Mouse (Mus musculus) forebrain, embryonic 16.5 days (tissue): ENCODE results near the gene Dusp5. TPM values are rescaled to one million over a fixed set of nuclear protein-coding genes. Genes with fewer than 3 reads are reported as not detected.
"Not testable (repeated sequence)": the region's sequence is repeated elsewhere in the genome, so short reads cannot be mapped to it uniquely, and the experiment has no call there.

Source experiments
- ATAC-seq: fragments of 200-750 bp; cut with Nextera tagmentation; 2 replicates; pipeline ENCODE4 v1.8.0; 2017; ENCODE audit warnings: mild to moderate bottlenecking, moderate library complexity
- H3K27ac ChIP-seq: fragments of 300-500 bp; sonication (generic); 2 replicates; pipeline ENCODE4 v1.5.1; 2014; ENCODE audit warnings: low read length, control low read depth
- H3K27me3 ChIP-seq: fragments of 300-500 bp; sonication (generic); replicated peaks from 2 replicates; pipeline ENCODE4 v1.6.1; 2014; ENCODE audit warnings: low read length; ENCODE audit not compliant: control insufficient read depth, insufficient read depth
- H3K36me3 ChIP-seq: fragments of 300-500 bp; sonication (generic); 2 replicates; pipeline ENCODE4 v1.6.1; 2014; ENCODE audit not compliant: control insufficient read depth, insufficient read depth
- H3K4me1 ChIP-seq: fragments of 300-500 bp; sonication (generic); replicated peaks from 2 replicates; pipeline ENCODE4 v1.6.1; 2014; ENCODE audit warnings: low read length; ENCODE audit not compliant: control insufficient read depth, insufficient read depth
- H3K4me2 ChIP-seq: fragments of 300-500 bp; sonication (generic); 2 replicates; pipeline ENCODE4 v1.6.1; 2014; ENCODE audit warnings: mild to moderate bottlenecking, low read length, control low read depth
- H3K4me3 ChIP-seq: fragments of 300-500 bp; sonication (generic); replicated peaks from 2 replicates; pipeline ENCODE4 v1.5.1; 2014; ENCODE audit warnings: mild to moderate bottlenecking, low read length, control low read depth
- H3K9ac ChIP-seq: fragments of 300-500 bp; sonication (generic); replicated peaks from 2 replicates; pipeline ENCODE4 v1.6.1; 2014; ENCODE audit warnings: low read depth, low read length, control low read depth
- H3K9me3 ChIP-seq: fragments of 300-500 bp; sonication (generic); 2 replicates; pipeline ENCODE4 v1.6.1; 2016; ENCODE audit warnings: low read length; ENCODE audit not compliant: control insufficient read depth
- WGBS: fragments of 180-500 bp; shearing (Covaris S2); extraction: QIAGEN DNeasy Blood & Tissue Kit; methylation state at CpG from one replicate; pipeline ENCODE4 v1.1.7; 2014; 5-methylcytosine and 5-hydroxymethylcytosine counted together
- polyA plus RNA-seq: library from polyadenylated mRNA; unstranded; fragments of >200 nt; fragmentation: Nextera tagmentation; extraction: Ambion mirVana; gene quantifications from 2 replicates; pipeline ENCODE4 v1.2.1, GENCODE M21; 2015

Dusp5 gene
- polyA plus RNA-seq, 1 experiment from 2014 or later: 3.9 TPM

DNA sequence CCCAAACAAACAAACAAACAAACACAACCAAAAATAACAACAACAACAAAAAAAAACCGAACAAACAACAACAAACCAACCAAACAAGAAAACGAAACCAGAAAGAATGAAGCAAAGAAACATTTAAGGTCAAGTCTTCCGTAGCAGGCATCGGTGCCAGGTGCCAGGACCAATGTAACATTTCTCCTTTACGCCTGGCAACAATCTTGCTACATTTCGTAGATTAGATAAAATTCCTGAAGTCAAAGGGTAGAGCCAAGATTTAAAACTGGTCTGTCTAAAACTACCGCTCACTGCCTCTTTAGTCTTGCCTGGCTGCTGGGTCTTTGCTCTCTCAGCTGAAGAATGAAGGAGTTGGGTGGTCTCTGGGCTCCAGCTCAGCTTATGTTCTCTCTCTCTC, 47.2 kb downstream of the Dusp5 start:
- H3K36me3 ChIP-seq: no peaks in the 10 kb centered on the region
- H3K27me3 ChIP-seq: no peaks in the 10 kb centered on the region
- H3K9ac ChIP-seq: no peak overlapping the region
- H3K4me2 ChIP-seq: no peak overlapping the region
- no peak for ATAC-seq
- WGBS: 85% methylated on average over 7 of the region's 7 CpGs
- no peak overlapping the region for H3K27ac ChIP-seq
- H3K4me1 ChIP-seq: peaks cover 2% of the 10 kb centered on the region; the same call in 1 of the 2 replicates
- no peaks in the 10 kb centered on the region for H3K9me3 ChIP-seq
- no peak overlapping the region for H3K4me3 ChIP-seq

DNA sequence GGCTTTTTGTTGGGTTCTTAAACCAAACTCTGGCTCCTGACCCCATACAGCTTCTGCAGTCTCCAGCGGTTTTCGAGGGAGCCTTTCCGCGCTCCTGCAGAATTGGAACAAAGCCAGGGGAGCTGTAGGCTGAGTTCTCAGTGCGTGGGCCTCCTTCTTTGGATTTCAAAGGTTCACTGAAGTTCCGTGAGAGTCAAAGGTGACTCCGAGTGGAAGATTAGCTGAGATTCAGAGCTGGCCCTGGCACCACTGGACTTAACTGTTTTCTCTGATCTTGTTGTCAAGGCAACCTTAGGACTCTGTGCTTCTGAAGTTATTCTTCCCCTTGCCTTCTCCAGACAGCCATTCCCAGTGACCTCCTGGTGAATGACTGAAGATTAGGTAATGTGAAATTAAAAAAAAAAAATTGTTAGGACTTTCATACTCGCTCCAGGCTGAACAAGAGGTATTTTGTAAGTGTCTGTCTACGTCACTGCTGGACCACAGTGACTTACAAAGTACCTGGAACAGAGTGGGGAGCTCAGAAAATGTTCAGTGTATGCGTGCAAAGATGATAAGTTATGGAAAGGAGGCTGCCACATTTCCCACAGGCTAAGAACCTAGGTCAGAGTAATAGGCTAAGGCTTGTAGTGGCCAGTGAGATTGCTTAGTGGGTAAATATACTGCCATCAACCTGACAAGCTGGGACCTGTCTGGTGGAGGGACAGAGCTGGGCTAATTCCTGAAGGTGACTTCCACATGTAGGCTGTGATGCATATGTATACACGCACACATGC, 48.3 kb downstream of the Dusp5 start:
- WGBS: 40% methylated on average over 11 of the region's 11 CpGs
- no peak overlapping the region for H3K9ac ChIP-seq
- ATAC-seq: no peak

DNA sequence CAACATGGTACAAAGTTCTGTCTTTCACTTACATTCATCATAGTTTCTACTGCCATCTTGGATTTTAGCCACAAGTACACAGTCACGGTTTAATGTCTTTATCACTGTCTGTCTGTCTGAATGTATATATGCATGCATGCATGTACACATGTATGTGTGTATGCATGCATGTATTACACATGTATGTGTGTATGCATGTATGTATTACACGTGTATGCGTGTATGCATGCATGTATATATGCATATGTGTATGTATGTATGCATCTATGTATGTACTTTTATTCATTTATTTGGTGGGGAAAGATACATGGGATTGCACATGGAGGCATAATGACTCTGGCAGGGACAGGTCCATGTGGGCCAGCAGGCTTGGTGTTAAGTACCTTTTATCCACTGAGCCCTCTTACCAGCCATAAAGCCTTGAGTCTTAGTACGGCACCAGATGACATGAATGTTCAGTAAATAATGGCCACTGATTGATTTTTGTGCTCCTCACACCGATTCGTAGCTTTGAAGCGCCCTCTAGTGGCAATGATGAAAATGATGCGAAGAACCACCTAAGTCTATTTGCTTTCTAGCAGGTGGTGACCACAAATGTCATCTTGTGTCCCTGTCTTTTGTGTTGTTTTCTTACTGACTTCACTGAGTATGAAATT, 49.8 kb downstream of the Dusp5 start:
- Histone ChIP-seq H3K4me3 (no peak overlapping the region), H3K9me3 (no peaks in the 10 kb centered on the region), H3K4me2 (no peak overlapping the region), H3K4me1 (peaks cover 2% of the 10 kb centered on the region; the same call in 1 of the 2 replicates), H3K9ac (no peak overlapping the region), H3K36me3 (no peaks in the 10 kb centered on the region), H3K27ac (no peak overlapping the region), H3K27me3 (no peaks in the 10 kb centered on the region)
- ATAC-seq: peak; percentile 62
- WGBS: 15% methylated on average over 8 of the region's 8 CpGs

More for the DNA sequence above, 48.3 kb downstream of the Dusp5 start:
- Histone ChIP-seq H3K4me3 (no peak overlapping the region), H3K27me3 (no peaks in the 10 kb centered on the region), H3K4me2 (no peak overlapping the region), H3K9me3 (no peaks in the 10 kb centered on the region), H3K27ac (no peak overlapping the region), H3K4me1 (peaks cover 2% of the 10 kb centered on the region; the same call in 1 of the 2 replicates), H3K36me3 (no peaks in the 10 kb centered on the region)

DNA sequence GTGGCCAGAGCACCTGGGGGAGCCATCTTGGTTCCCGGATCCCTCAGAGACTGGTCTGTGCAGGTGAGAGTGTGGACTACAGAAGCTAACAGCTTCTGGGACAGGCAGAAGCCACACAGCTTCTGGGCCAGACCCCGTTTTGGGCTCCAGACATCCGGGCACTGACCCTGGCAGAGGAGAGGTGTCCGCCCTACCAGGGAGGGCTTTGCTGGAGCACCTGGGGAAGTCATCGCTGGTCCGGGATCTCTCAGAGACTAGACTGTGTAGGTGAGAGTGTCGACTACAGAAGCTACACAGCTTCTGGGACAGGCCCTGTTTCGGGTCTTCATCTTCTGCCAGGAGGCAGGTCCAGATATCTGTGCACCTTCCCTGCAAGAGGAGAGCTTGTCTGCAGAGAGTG, 51.4 kb downstream of the Dusp5 start:
- not testable (repeated sequence) for H3K9ac ChIP-seq, H3K36me3 ChIP-seq, H3K4me2 ChIP-seq, H3K4me1 ChIP-seq, H3K27ac ChIP-seq, H3K27me3 ChIP-seq, H3K9me3 ChIP-seq, ATAC-seq, H3K4me3 ChIP-seq
- WGBS: 85% methylated on average over 8 of the region's 8 CpGs

DNA sequence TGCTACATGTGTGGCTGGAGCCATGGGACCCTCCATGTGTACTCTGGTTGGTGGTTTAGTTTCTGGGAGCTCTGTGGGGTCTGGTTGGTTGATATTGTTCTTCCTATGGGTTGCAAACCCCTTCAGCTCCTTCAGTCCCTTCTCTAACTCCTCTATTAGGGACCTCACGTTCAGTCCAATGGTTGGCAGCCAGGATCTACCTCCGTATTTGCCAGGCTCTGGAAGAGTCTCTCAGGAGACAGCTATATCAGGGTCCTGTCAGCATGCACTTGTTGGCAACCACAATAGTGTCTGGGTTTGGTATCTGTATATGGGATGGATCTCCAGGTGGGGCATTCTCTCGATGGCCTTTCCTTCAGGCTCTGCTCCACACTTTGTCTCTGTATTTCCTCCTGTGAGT, 58.8 kb downstream of the Dusp5 start:
- H3K27ac ChIP-seq, H3K9me3 ChIP-seq, H3K9ac ChIP-seq, H3K4me2 ChIP-seq, H3K4me1 ChIP-seq, ATAC-seq, H3K4me3 ChIP-seq, H3K27me3 ChIP-seq, H3K36me3 ChIP-seq: not testable (repeated sequence)
- 87% methylated on average over 3 of the region's 3 CpGs for WGBS

DNA sequence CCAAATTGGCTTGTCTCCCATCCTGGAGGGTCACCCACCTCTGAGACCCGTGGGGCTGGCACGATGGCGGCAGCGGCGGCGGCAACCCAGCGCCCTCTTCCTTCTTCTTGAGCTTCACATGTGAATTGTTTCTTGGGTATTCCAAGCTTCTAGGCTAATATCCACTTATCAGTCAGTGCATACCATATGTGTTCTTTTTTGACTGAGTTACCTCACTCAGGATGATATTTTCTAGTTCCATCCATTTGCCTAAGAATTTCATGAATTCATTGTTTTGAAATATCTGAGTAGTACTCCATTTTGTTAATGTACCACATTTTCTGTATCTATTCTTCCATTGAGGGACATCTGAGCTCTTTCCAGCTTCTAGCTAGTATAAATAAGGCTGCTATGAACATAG, 60.1 kb downstream of the Dusp5 start, which contains the start of gene Nutf2-ps1:
Gene Nutf2-ps1 (minus strand): TSS at position 101 of the 400 bp plus-strand sequence.
- not testable (repeated sequence) for H3K9me3 ChIP-seq, H3K9ac ChIP-seq, H3K27me3 ChIP-seq, H3K4me1 ChIP-seq, H3K4me3 ChIP-seq, H3K27ac ChIP-seq, H3K36me3 ChIP-seq, H3K4me2 ChIP-seq, ATAC-seq
- WGBS: 97% methylated on average over 7 of the region's 7 CpGs

Other genes with a start within 250 kb of the Dusp5 start
- 46.7 and 61.4 TPM in 2 replicates for gene Mxi1, start 218.6 kb upstream of the Dusp5 start, polyA plus RNA-seq
- not detected in 2 replicates for gene Gm10197, start 157.3 kb upstream of the Dusp5 start, polyA plus RNA-seq
- 33.2 and 39.6 TPM in 2 replicates for gene Smndc1, start 138.5 kb upstream of the Dusp5 start, polyA plus RNA-seq
- 266 and 275 TPM in 2 replicates for gene Nutf2-ps1, start 60.0 kb downstream of the Dusp5 start, polyA plus RNA-seq
- gene Smc3, start 71.3 kb downstream of the Dusp5 start, polyA plus RNA-seq: 70.4 and 79.2 TPM in 2 replicates
- gene Rbm20, start 148.2 kb downstream of the Dusp5 start, polyA plus RNA-seq: 3.9 and 6.2 TPM in 2 replicates